Mouse (Mus musculus) adrenal gland, adult 8-10 months (tissue): ENCODE results near the gene Nexn. TPM values are rescaled to one million over a fixed set of nuclear protein-coding genes. Genes with fewer than 3 reads are reported as not detected.
"Not testable (repeated sequence)": the region's sequence is repeated elsewhere in the genome, so short reads cannot be mapped to it uniquely, and the experiment has no call there.

ENCODE experiments used
- DNase-seq: peaks from one replicate; pipeline ENCODE4 v3.0.0; 2022
- total RNA-seq, 4 experiments: library from RNA; stranded (reverse); gene quantifications; 2 replicates each; pipeline ENCODE4 v1.2.4; 2022

The Nexn gene
- total RNA-seq, 4 experiments from 2014 or later = 2.8 to 4.0 (median 3.1) TPM

DNA sequence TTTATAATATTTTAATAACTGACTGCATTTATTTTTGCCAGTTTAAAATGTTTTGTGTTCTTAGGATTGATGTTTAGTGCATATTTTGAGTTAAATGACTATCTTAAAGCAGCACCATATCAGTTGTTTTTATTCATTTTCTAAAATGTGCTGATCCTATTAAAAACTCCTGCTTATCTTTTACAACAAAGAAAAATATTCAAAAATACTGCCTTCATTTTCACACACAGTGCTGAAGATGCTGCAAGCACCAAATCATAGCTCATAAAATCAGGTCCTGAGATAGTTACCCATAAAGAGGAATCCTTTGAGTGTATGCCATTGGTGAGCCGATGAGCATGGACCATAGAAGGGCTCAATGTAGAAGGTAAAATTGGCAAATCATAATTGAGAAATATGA is 30.9 kb downstream of the Nexn start:
- no peak for DNase-seq

DNA sequence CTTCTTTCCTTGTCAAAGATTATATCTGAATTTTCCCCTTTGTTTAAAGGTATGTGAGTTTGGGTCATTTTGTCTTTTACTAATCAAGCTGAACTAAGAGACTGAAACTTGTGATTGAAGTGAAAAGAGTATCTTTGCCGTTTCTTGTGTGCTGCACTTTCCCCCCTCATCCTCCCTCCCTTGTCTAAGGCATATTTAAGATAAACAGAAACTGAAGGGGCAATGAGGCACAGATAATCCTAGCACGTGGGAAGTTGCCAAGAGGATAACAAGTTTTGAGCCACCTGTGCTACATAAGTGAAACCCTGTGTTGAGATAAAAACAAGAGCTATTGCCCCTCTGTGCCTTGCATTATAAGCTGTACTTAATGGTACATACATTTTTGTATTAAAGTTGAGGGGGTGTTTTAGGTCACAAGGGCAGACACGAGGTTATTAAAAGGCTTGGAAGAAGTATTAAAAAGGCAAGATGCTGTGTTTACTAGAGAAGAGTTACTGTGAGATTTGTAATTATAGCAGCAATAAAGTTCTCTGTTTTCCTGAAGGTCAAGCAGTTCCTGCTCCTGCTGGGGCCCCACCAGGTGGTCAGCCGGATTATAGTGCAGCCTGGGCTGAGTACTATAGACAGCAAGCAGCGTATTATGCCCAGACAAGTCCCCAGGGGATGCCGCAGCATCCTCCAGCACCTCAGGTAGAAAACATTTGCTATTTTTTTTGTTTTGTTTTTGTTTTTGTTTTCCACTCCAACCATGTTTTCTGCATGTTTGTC is 34.6 kb downstream of the Nexn start:
- DNase-seq = no peak

DNA sequence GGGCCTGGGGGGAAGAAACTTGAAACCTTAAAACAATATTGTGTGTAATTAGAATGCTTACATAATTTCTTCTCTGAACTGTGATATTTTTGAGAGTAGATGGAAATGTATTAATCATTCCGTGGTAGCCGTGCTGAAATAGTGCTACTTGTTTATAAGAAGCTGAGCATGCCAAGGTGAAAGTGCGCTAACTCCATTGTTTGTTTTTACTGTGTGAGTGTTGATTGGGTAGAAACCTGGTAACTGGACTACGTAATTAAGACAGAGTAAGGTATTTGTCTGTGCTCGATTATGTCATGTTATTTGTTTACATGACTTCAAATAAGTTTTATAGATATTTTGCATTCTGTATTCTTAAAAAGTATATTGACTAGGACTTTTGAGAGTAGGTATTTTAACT is 36.9 kb downstream of the Nexn start:
- no peak for DNase-seq

DNA sequence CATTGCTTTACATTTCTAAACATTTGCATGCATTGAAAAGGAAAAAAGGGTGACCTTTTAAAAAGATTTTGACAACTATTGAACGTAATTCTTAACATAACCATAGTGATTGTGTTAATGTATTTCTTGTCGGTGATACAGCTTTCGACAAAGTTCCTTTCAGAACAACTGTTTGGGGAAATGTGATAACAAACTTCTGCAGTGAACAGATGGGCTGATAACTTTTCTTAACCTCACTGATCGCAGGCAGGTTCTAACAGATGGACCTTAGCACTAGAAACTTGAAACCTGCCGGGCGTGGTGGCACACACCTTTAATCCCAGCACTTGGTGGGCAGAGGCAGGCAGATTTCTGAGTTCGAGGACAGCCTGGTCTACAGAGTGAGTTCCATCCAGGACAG is 37.3 kb downstream of the Nexn start:
- DNase-seq = no peak

DNA sequence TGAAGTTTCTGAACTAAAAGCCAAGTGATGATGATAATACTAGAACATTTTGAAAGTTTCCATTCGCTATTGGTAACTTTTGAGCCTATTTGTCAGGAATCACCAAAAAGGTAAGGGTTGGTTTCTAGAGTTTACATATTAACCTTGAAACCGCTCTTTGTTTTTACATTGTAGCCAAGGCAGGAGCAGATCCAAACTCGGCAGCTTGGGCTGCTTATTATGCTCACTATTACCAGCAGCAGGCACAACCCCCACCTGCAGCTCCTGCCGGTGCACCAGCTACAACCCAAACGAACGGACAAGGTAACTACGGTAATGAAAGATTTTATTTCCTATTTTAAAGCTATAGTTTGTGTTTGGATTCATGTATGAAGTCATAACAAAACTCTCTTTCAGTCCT is 40.2 kb downstream of the Nexn start:
- DNase-seq = no peak

DNA sequence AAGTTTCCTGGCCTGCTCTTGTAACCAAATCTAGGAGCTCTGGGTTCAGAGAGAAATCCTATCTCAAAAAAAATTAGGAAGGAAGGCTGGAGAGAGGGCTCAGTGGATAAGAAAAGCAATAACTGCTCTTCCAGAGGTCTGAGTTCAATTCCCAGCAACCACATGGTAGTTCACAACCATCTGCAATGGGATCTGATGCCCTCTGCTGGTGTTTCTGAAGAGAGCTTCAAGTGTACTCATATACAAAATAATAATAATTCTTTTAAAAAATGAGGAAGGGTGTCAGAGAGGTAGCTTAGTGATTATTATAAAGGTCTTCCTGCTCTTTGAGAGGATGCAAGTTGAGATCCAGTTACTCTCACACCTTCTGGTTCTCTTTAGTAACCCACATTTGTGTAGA is 41.2 kb downstream of the Nexn start:
- DNase-seq = no peak

DNA sequence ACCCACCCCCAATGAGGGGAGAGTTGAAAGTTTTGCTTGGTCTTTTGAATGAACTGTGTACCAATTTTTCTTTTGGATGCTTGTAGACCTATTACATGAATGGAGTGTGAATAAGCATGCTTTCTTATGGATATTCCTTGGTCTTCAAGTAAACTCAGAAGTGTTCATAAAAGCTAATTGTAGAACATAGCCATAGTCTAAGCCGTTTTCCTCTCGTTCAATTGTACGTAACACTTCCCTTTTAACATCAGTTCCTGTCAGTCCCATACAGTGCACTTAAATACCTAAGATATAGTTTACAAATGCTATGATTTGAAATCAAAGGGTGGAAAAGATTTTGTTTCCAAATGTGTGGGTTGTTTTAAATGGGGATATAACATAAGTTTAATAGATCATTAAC is 52.7 kb downstream of the Nexn start:
- no peak for DNase-seq

DNA sequence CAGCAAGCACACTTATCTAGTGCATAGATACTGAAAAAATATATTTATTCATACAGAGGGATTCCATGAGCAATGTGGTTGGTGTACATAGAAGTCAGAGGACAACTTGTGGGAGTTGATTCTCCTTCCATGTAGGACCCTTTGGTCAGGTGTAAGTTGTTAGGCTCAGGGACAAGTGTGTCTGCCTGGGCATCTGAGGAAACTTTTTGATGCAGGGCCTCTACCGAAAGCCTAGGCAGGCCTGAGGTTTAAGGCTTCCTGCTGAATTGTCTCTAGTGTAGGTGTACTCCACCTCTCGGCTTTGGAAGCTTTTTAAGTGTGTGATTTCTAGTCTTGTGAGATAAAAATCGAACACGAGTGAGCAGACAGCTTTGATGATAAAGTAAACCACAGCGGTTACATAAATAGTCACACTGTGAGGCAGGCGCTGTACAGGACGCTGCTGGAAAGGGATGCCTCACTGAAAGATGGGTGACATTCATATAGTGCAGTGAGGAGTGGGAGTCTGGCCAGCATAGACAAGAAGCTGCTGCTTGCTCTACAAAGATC is 54.3 kb downstream of the Nexn start:
- DNase-seq = no peak

DNA sequence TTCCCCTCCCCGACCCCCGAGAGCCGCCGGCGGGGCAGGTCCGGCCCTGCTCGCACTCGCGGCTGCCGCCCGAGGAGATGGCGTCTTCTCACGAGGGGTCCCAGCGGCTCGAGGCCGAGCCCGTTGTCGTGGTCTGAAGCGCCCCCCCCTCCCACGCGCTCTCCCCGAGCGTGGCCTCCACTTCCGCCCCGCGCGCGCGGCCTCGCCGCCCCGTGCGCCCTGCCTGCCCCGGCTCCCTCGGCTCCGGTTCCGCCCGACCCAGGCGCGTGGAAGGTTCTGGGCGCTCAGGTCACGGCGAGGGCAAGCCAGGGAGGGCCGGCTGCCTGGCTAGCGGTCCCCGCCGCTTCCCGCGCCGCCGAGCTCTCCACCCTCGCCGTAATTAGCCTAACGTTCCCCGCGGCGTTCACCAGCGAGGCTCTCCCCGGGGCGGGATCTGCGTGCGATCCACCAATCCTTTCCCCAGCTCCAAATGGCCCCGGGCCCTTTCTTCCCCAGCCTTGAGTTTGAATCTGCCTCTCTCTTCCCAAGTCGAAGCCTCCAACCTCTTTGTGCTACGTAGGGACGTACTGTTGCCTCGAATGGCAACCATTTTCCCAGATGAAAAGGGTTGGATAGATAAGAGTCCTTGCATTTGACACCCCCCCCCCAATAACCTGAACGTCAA is 55.3 kb downstream of the Nexn start:
- DNase-seq = peak; percentile 70

DNA sequence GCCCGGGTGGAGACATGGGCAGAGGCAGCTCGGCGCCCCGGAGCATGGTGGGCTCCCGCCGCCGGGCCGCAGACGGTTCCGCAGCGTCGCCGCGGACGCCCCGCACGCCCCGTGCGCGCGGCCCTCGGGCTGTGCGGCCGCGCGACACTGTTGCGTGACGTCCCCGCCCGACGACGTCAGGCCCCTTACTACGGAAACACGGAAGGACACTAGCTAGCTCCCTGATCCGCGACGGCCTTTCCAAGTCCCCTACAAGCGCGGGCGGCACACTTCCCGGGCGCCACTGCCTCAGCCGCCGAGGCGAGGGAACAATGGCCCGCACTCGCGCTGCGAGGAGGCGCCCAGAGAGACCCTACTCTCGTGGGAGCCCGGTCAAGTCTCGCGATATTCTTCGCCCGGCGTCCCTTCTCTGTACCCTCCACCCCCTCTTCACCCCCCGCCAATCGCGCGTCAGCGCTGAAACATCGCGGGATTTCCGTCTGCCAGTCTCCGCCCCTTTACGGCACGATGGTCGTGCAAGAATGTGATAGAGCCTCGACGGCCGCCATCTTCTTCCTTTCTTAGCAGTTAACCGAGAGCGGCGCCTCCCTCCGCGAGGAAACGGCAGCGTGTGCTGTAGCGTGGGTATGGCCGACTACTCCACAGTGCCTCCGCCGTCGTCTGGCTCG is 56.0 kb downstream of the Nexn start, which contains the start of the genes Dnajb4 and Fubp1:
Gene Dnajb4, minus strand, starts transcription at position 336 of the 668 bp plus-strand sequence.
Gene Fubp1, plus strand, starts transcription at position 456 of the 668 bp plus-strand sequence.
- DNase-seq = peak; percentile 99

DNA sequence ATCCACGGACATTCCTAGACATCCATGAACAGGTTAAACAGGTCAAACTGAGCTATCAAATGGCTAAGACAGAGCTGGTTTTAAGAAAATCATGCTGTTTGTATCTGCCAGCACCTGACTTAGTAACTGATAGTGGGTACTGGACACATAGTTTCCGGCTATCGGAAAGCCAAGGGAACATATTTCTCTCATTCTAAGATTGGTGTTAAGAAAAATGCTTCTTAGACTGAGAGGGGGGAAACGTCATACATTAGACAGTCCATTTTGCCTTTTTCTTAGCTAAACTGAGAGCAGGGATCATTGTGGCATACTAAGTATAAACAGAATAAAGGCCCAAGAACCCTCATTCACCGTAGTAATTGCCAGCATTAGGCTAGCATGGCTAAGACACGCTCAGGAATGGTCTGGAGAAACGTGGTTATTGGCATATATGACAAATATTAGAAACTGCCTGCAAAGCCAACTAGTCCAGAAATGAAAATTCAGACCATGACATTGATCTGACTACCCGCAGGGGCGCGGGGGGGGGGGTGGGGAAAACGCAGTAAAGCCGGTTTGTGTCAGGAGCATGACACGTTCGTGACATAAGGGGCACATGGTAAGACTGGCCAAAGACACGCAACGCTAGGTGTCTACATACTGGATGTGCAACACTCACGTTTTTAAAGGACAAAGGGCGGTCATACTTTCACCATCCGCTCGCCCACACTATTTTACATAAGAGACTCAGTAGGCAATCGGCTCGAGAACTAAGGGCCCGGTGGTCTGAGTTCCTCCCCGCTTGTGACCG is 56.8 kb downstream of the Nexn start:
- DNase-seq = no peak

DNA sequence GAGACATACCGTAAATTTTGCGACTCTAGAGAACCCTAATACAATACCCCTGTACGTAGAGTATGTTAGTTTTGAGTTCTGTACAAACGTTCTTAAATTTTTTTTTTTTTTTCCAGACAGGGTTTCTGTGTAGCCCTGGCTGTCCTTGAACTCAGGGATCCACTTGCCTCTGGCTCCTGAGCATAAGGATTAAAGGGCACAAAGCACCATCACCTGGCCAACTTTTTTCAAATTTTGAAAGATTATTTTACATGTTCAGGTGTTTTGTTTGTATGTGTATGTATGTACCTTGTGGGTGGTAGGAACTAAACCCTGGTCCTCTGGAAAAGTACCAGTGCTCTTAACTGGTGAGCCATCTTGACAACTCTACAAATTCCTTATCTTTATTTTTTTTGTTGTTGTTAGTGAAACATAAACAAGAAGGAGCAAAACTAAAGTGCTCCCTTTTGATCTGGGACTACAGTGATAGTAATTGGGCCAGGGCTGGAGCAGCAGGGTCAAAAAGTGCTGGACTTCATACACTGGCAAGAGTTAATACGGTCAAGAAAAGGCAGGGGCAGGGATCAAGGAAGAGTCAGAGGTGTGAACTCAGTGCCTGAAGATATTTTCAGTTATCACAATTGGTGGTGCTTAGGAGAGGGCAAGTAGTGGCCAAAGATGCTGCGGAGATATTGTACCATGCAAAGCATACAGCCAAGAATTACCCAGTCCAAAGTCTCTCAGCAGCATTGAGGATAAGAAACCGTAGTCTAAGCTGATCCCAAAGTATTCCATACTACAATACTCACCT is 57.9 kb downstream of the Nexn start:
- DNase-seq = no peak

DNA sequence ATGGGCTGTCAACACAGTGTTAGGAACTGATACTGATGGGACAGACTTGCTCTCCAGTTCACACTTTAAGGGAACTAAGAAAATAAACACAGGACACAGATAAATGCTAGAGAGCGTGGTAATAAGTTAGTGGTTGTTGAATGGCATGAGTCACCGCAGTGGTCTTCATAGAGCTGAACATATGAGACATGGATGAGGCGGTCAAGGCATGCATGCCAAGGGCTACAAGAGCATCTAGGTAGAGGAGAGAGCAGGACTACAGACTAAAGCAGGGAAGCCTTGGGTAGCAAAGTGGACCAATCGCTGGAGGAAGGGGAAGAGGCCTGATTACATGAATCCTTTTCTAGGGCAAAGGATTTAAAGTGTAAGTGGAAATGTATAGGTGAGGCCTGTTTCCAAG is 59.0 kb downstream of the Nexn start:
- no peak for DNase-seq

DNA sequence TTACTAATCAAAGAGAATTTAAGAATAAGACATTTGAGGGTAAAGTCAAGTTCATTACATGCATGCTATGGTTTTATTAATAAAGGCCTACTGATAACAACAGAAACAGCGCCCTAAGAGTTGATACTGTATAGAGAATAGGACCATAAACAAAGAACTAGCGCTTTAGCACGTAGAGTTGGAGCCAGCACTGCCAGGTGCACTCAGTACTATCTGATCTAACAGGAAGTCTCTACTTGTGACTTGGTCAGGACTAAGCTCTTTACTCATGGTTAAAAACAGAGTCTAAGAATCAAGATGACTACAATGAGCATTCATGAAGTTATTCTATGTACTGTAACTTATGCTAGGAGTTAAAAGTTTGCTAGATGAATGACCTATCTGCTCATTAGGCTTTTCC is 61.6 kb downstream of the Nexn start:
- no peak for DNase-seq

DNA sequence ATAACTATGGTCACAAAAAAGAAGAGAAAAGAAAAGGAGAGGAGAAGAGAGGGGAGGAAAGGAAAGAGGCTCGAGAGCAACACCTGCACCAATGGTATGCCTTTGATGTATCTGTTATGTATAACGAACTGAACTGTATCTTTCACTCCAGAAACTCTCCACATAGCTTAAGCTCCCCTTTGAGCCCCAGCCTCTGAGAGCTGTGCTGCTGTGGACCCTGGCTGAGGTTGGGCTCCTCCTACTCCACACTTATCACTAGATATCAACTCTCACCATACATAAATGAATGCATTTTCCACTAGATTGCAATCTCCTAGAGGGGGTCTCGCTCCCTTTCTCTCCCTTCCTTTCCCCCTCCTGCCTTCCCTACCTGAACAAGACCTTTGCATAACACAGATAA is 62.2 kb downstream of the Nexn start:
- no peak for DNase-seq

DNA sequence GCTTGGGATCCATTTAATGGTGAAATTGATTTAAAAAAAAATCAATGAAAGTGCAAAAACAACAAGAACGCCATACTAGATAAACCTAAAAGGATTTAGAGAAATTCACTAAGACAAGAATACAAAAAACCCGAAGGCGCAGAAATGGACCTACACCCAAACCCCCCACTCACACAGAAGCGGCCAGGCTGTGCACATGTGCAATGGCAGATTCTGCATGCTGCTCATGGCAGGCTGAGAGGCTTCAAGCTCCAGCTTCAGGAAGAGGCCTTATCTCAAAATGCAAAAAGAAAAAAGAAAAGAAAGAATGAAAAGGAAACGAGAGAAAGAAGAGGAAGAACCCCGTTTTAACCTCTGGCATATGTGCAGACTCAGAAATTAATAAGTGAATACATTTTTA is 62.7 kb downstream of the Nexn start:
- DNase-seq = no peak

DNA sequence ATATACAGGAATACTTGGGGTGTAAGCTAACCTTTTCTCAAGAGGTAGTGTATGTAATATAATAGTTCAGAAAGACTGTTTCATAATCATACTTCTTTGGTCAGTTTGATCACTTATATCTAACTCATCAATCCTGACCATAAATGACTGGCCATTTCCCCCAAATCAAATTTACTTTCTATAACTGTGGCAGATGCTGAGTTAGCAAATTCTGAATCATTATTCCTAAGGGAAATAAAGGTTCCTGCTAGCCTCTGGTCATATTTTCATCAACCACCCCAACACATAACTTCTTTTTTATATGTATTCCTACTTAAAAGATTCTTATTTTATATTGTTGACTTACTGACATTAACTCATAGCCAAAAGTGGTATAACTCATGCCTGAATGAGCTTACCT is 63.2 kb downstream of the Nexn start:
- DNase-seq = no peak

DNA sequence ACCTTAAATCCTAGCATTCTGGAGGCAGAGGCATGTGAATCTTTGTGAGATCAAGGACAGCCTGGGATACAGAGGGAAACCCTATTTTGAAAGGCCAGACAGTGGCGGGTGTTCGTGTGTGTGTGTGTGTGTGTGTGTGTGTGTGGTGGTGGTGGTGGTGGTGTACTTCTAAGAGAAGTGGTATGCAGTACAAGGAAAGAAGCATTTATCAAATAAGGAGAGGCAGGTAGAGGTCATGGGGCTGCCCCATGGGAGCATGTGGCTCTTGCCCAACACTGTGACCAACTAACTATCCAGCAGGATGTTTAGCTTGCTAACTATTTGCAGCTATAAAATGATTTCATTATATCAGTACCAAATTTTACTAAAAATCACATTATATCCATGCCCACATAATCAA is 64.5 kb downstream of the Nexn start:
- DNase-seq = no peak

DNA sequence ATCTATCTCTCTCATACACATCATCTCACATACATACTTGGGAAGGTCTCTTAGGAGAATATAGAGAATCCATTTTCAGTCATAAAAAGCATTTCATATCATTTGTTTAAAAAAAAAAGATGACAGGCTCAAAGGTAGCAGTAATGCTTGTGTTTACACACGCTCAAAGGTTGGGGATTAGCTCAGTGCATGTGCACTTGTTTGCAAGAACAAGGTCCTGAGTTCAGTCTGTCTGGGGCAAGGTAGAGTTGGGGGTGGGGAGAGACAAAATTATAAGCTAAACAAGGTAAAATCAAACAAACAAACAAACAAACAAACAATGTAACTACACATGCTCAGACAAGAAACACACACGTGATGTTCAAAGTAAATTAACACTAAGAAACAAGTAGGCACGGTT is 65.0 kb downstream of the Nexn start:
- DNase-seq = no peak

DNA sequence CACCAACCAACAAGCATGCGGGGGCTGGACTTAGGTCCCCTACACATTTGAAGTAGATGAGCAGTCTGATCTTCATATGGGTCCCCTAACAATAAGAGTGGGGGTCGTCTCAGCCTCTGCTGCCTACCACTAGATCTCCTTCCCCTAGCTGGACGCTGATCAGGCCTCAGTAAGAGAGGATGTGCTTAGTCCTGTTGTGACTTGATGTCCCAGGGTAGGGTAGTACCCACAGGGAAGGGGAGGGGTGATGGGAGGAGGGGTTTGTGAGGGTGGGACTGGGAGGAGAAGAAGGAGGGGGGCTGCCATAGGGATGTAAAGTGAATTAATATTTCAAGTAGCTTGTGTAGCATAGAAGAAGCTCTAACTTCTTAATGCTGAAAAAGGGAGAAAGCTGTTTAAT is 67.0 kb downstream of the Nexn start:
- DNase-seq = no peak

DNA sequence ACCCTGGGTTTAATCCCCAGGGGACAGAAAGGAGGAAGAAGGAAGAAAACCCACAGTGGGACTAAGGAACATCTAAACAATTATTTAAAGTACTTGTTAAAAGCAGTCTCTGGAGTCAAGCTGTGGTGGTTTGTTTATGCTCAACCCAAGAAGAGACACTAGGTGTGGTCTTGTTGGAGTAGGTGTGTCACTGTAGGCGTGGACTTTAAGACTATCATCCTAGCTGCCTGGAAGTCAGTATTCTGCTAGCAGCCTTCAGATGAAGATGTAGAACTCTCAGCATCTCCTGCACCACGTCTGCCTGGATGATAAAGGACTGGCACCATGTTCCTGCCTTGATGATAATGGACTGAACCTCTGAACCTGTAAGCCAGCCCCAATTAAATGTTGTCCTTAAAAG is 68.9 kb downstream of the Nexn start:
- not testable (repeated sequence) for DNase-seq

DNA sequence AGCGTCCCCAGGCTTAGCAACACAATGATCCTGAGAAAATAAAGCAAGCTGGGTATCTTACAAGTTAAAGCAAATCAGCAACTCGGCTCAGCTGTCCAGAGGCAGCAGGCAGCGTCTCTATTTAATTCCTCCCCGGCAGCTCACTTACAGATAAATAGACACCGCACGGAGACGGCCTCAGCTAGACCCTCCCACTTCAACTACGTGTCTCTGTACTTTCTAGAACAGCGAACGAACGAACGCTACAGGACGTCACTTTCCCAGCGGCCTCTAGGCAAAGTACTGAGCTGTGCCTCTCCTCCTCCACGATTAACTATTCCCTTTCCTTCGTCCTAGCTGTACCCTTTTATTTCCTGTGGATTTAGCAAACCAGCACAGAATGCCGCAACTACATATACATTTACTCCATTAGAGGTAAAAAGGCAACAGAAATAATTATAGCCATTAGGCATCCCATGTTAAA is 72.5 kb downstream of the Nexn start:
- peak; percentile 90 for DNase-seq
